Mouse (Mus musculus): Measurements from ENCODE around the gene Mier1. TPM values are rescaled to one million over a fixed set of nuclear protein-coding genes. Genes with fewer than 3 reads are reported as not detected.

Gene Mier1
- polyA plus RNA-seq, 1 experiment from 2014 or later, result 26.6 TPM

GRCm38 (mm10) chr4:103119229-103120027 is 5.2 kb downstream of the Mier1 start:
- peak overlapping the region; percentile 100 for H3K4me3 ChIP-seq (replicated peaks)

GRCm38 (mm10) chr4:103120028-103120384 is 5.8 kb downstream of the Mier1 start:
- Histone ChIP-seq H3K9ac (peak overlapping the region; percentile 100), H3K4me1 (replicated peaks) (peaks cover 42% of the 10 kb centered on the region), H3K4me3 (replicated peaks) (peak overlapping the region; percentile 100), H3K9me3 (replicated peaks) (no peaks in the 10 kb centered on the region), H3K27ac (replicated peaks) (peak overlapping the region; percentile 99), H3K36me3 (replicated peaks) (peaks cover 8% of the 10 kb centered on the region), H3K4me2 (peak overlapping the region; percentile 79), H3K27me3 (no peaks in the 10 kb centered on the region)
- WGBS (ENCODE audit: insufficient replicate concordance), result 4% methylated on average over 4 of the region's 4 CpGs
- peak; percentile 67 for ATAC-seq (ENCODE audit: insufficient read depth)

More at GRCm38 (mm10) chr4:103119229-103120027, 5.2 kb downstream of the Mier1 start:
- Histone ChIP-seq H3K4me2 (peak overlapping the region; percentile 79), H3K9ac (peak overlapping the region; percentile 100), H3K27me3 (no peaks in the 10 kb centered on the region), H3K4me1 (replicated peaks) (peaks cover 42% of the 10 kb centered on the region), H3K36me3 (replicated peaks) (peaks cover 8% of the 10 kb centered on the region), H3K27ac (replicated peaks) (peak overlapping the region; percentile 99), H3K9me3 (replicated peaks) (no peaks in the 10 kb centered on the region)
- WGBS (ENCODE audit: insufficient replicate concordance), result under 1% methylated on average over 81 of the region's 111 CpGs
- ATAC-seq (ENCODE audit: insufficient read depth), result peak; percentile 66

DNA sequence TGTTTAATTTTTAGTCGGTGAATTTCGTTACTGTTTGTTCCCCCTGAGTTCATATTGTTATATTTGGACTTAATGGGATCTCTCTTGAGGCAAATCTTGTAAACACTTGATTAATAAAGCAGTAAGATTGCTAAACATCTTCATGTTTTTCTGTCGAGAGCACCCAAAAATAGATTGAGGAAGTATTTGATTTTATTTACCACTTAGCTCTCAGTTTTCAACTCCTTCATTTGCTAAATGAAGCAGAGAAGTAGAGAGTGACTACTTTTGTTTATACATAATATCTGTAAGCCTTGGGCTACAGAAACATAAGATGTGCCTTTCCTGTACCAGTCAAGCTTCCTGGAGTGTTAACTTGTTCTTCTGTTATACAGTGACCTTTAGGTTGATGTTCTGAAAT is 6.2 kb downstream of the Mier1 start:
- ATAC-seq (ENCODE audit: insufficient read depth), result no peak
- peak overlapping the region; percentile 99 for H3K27ac ChIP-seq (replicated peaks)
- WGBS (ENCODE audit: insufficient replicate concordance), result 18% methylated on average over 3 of the region's 3 CpGs

DNA sequence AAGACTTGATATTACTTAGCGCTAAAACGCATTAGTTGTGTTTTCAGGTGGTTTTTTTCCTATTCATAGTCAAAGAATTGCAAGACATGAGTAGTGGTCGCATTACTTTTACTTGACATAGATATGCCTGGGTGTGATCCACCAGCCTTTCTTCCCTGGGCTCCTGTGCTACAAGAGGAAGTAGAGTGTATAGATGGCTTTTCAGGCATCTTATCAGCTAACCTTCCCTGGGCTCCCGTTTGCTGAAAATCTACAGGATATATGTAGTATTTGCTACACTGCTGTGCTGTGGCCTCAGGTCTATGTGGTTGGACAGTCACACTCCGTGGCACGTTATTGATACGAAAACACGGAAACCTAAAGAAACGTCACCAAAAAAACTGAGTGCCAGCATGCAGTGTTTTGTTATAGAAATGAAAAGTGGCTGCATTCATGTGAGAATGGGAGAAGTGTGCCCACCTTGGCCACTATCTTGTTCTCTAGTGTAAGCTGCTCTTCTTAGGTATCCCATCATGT is 6.7 kb downstream of the Mier1 start:
- Histone ChIP-seq H3K9me3 (replicated peaks) (no peaks in the 10 kb centered on the region), H3K27ac (replicated peaks) (peak overlapping the region; percentile 99), H3K4me1 (replicated peaks) (peaks cover 33% of the 10 kb centered on the region), H3K4me2 (peak overlapping the region; percentile 79), H3K36me3 (replicated peaks) (peaks cover 8% of the 10 kb centered on the region), H3K9ac (peak overlapping the region; percentile 100), H3K4me3 (replicated peaks) (peak overlapping the region; percentile 100), H3K27me3 (no peaks in the 10 kb centered on the region)
- no peak for ATAC-seq (ENCODE audit: insufficient read depth)
- 34% methylated on average over 9 of the region's 9 CpGs for WGBS (ENCODE audit: insufficient replicate concordance)

More for the DNA sequence above, 6.2 kb downstream of the Mier1 start:
- peak overlapping the region; percentile 100 for H3K4me3 ChIP-seq (replicated peaks)
- no peaks in the 10 kb centered on the region for H3K9me3 ChIP-seq (replicated peaks)
- peak overlapping the region; percentile 79 for H3K4me2 ChIP-seq
- H3K4me1 ChIP-seq (replicated peaks), result peaks cover 38% of the 10 kb centered on the region
- H3K9ac ChIP-seq, result peak overlapping the region; percentile 100
- no peaks in the 10 kb centered on the region for H3K27me3 ChIP-seq
- peaks cover 8% of the 10 kb centered on the region for H3K36me3 ChIP-seq (replicated peaks)

GRCm38 (mm10) chr4:103123086-103123485 is 8.9 kb downstream of the Mier1 start:
- Histone ChIP-seq H3K4me3 (replicated peaks) (peak overlapping the region; percentile 1; the same call in 1 of the 2 replicates), H3K36me3 (replicated peaks) (peaks cover 3% of the 10 kb centered on the region; the same call in 1 of the 2 replicates), H3K9me3 (replicated peaks) (no peaks in the 10 kb centered on the region), H3K27ac (replicated peaks) (peak overlapping the region; percentile 25; the same call in 1 of the 2 replicates), H3K9ac (0 out of 2 replicates have a peak overlapping the region, but pooled peaks have one; percentile 39), H3K27me3 (no peaks in the 10 kb centered on the region), H3K4me2 (peak overlapping the region; percentile 50), H3K4me1 (replicated peaks) (peaks cover 34% of the 10 kb centered on the region)
- no peak for ATAC-seq (ENCODE audit: insufficient read depth)
- 29% methylated on average over 2 of the region's 2 CpGs for WGBS (ENCODE audit: insufficient replicate concordance)

DNA sequence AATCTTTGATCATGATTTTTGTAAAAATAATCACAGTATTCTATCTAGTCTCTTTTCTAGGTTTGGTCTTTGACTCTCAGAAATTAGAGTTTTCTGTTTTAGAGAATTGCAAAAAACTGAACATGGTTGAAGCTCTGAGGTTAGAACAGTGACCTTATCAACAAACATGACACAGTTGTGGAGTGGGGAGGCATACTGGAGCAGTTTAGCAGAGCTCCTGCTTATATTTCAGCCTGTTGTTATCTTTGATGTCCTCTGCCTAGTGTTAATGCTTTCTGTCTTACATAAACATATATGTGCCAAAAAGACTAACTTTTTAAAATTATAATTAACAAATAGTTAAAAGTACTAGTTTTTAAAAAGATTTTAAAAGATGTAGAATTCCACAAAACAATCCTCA is 9.4 kb downstream of the Mier1 start:
- H3K27me3 ChIP-seq, result no peaks in the 10 kb centered on the region
- no peak overlapping the region for H3K27ac ChIP-seq (replicated peaks)
- no peaks in the 10 kb centered on the region for H3K9me3 ChIP-seq (replicated peaks)
- H3K9ac ChIP-seq, result no peak overlapping the region
- no peak overlapping the region for H3K4me3 ChIP-seq (replicated peaks)
- peaks cover 3% of the 10 kb centered on the region; the same call in 1 of the 2 replicates for H3K36me3 ChIP-seq (replicated peaks)
- no peak for ATAC-seq (ENCODE audit: insufficient read depth)
- H3K4me1 ChIP-seq (replicated peaks), result peaks cover 33% of the 10 kb centered on the region
- no peak overlapping the region for H3K4me2 ChIP-seq

DNA sequence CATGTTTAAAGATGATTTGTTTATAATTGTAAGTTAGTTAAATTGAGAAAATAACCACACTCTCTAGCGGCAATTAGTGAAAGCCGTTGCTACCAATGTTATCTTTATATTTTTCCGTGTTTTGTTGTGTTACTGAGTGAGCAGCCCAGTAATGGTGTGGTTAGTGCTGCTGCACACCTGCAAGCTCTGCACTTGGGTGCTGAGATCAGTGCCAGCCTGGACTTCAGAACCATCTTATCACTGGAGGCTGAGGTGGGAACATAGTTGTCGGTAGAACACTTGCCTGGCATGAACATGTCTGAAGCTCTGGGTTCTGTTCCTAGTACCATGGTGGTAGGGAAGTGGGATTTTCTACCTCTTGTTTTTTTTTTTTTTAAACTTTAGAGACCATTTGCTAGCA is 12.3 kb downstream of the Mier1 start:
- no peaks in the 10 kb centered on the region for H3K9me3 ChIP-seq (replicated peaks)
- 77% methylated on average over 4 of the region's 4 CpGs for whole genome bisulfite sequencing (ENCODE audit: insufficient replicate concordance)
- no peak overlapping the region for H3K4me3 ChIP-seq (replicated peaks)
- no peak overlapping the region for H3K9ac ChIP-seq
- no peak overlapping the region for H3K4me2 ChIP-seq
- H3K27me3 ChIP-seq, result no peaks in the 10 kb centered on the region
- peaks cover 15% of the 10 kb centered on the region for H3K36me3 ChIP-seq (replicated peaks)
- H3K4me1 ChIP-seq (replicated peaks), result peaks cover 21% of the 10 kb centered on the region
- no peak overlapping the region for H3K27ac ChIP-seq (replicated peaks)
- no peak for ATAC-seq (ENCODE audit: insufficient read depth)

GRCm38 (mm10) chr4:103136946-103137345 is 22.8 kb downstream of the Mier1 start:
- Histone ChIP-seq H3K9me3 (replicated peaks) (no peaks in the 10 kb centered on the region), H3K36me3 (replicated peaks) (peaks cover 62% of the 10 kb centered on the region), H3K4me3 (replicated peaks) (no peak overlapping the region), H3K27me3 (no peaks in the 10 kb centered on the region), H3K4me2 (no peak overlapping the region), H3K4me1 (replicated peaks) (no peaks in the 10 kb centered on the region), H3K9ac (no peak overlapping the region), H3K27ac (replicated peaks) (no peak overlapping the region)
- WGBS (ENCODE audit: insufficient replicate concordance), result 18% methylated on average over 1 of the region's 1 CpGs
- no peak for ATAC-seq (ENCODE audit: insufficient read depth)

GRCm38 (mm10) chr4:103146339-103146738 is 32.1 kb downstream of the Mier1 start:
- no peaks in the 10 kb centered on the region for H3K4me1 ChIP-seq (replicated peaks)
- no peak overlapping the region for H3K4me3 ChIP-seq (replicated peaks)
- ATAC-seq (ENCODE audit: insufficient read depth), result no peak
- 49% methylated on average over 5 of the region's 5 CpGs for WGBS (ENCODE audit: insufficient replicate concordance)
- no peaks in the 10 kb centered on the region for H3K9me3 ChIP-seq (replicated peaks)
- H3K27me3 ChIP-seq, result no peaks in the 10 kb centered on the region
- H3K9ac ChIP-seq, result no peak overlapping the region
- H3K4me2 ChIP-seq, result no peak overlapping the region
- H3K36me3 ChIP-seq (replicated peaks), result peaks cover 86% of the 10 kb centered on the region
- H3K27ac ChIP-seq (replicated peaks), result no peak overlapping the region

DNA sequence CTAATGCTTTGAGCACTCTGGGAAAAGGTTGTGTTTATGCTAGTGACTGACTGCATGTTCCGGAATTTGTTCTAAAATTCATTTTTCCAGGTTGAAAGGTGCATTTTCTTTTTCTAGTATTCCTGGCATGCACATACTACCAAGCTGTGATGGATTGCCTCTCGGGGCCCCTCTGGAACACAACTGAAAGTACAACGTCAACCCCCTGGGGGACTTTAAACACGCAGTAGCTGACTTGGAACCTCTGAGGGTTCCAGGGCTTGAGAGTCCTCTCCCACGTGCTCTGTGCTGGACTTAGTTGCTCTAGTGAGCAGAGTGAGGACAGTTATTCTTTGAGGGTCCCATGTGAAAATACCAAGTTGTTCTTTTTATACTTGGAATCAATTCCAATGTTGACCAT is 37.8 kb downstream of the Mier1 start:
- WGBS (ENCODE audit: insufficient replicate concordance), result 90% methylated on average over 5 of the region's 5 CpGs
- no peak for ATAC-seq (ENCODE audit: insufficient read depth)
- no peak overlapping the region for H3K4me2 ChIP-seq
- no peak overlapping the region for H3K27ac ChIP-seq (replicated peaks)
- no peaks in the 10 kb centered on the region for H3K4me1 ChIP-seq (replicated peaks)
- H3K9me3 ChIP-seq (replicated peaks), result no peaks in the 10 kb centered on the region
- H3K27me3 ChIP-seq, result no peaks in the 10 kb centered on the region
- no peak overlapping the region for H3K4me3 ChIP-seq (replicated peaks)
- H3K9ac ChIP-seq, result no peak overlapping the region
- H3K36me3 ChIP-seq (replicated peaks), result peaks cover 92% of the 10 kb centered on the region

GRCm38 (mm10) chr4:103158781-103159180 is 44.6 kb downstream of the Mier1 start:
- no peaks in the 10 kb centered on the region for H3K9me3 ChIP-seq (replicated peaks)
- peaks cover 86% of the 10 kb centered on the region for H3K36me3 ChIP-seq (replicated peaks)
- H3K27me3 ChIP-seq, result no peaks in the 10 kb centered on the region
- WGBS (ENCODE audit: insufficient replicate concordance), result 81% methylated on average over 4 of the region's 4 CpGs
- no peak for ATAC-seq (ENCODE audit: insufficient read depth)
- H3K4me1 ChIP-seq (replicated peaks), result no peaks in the 10 kb centered on the region
- H3K27ac ChIP-seq (replicated peaks), result no peak overlapping the region
- H3K4me3 ChIP-seq (replicated peaks), result no peak overlapping the region
- H3K4me2 ChIP-seq, result no peak overlapping the region
- no peak overlapping the region for H3K9ac ChIP-seq

All from liver, embryonic 15.5 days (tissue).